Mouse (Mus musculus) CH12.LX (cell line): ENCODE results near the gene Birc2. TPM values are rescaled to one million over a fixed set of nuclear protein-coding genes. Genes with fewer than 3 reads are reported as not detected.

ENCODE experiments used
- DNase-seq: peaks from one replicate; pipeline ENCODE4 v3.0.0-alpha.2; 2013; ENCODE audit errors: extremely low read depth
- H3K27ac ChIP-seq: 2 replicates; pipeline ENCODE4 v1.5.1; 2012; ENCODE audit warnings: low read depth, mild to moderate bottlenecking, control low read depth, moderate library complexity; ENCODE audit not compliant: insufficient read depth
- H3K27me3 ChIP-seq: replicated peaks from 2 replicates; pipeline ENCODE3; 2012; ENCODE audit warnings: inconsistent platforms
- H3K36me3 ChIP-seq, 2 experiments: replicated peaks in 1 of 2; 2 replicates each; pipeline versions ENCODE3 to v1.6.1; 2012; ENCODE audit warnings: inconsistent platforms in 1 of 2, low read length in 1 of 2, mild to moderate bottlenecking in 1 of 2, mixed read lengths in 1 of 2, moderate library complexity in 1 of 2; ENCODE audit not compliant: control insufficient read depth in 1 of 2, insufficient read depth in 1 of 2
- H3K4me1 ChIP-seq, 2 experiments: 2 replicates each; pipeline ENCODE4 v1.6.1; 2012; ENCODE audit warnings: inconsistent platforms in 1 of 2, moderate library complexity in 1 of 2; ENCODE audit not compliant: insufficient read depth in 2 of 2, control insufficient read depth in 1 of 2
- H3K4me2 ChIP-seq: 2 replicates; pipeline ENCODE4 v1.6.1; 2012; ENCODE audit warnings: low read depth, mild to moderate bottlenecking, control low read depth; ENCODE audit not compliant: poor library complexity, insufficient read depth, severe bottlenecking
- H3K4me3 ChIP-seq, 3 experiments: fragments of 150-350 bp in 1 of 3; sonication (generic) in 1 of 3; replicated peaks in 1 of 3; 2 replicates each; pipeline versions ENCODE3 to v1.5.1; 2011 to 2012; ENCODE audit warnings: low read depth in 2 of 3, low read length in 2 of 3, mild to moderate bottlenecking in 2 of 3, moderate library complexity in 2 of 3, control low read depth in 1 of 3, improper control_type of control experiment in 1 of 3, inconsistent platforms in 1 of 3, mixed read lengths in 1 of 3; ENCODE audit not compliant: poor library complexity in 1 of 3
- H3K79me2 ChIP-seq: replicated peaks from 2 replicates; pipeline ENCODE4 v1.6.1; 2012; ENCODE audit warnings: mild to moderate bottlenecking, moderate library complexity; ENCODE audit not compliant: control insufficient read depth, poor library complexity, insufficient read depth, severe bottlenecking; ENCODE audit errors: extremely low read depth
- H3K9ac ChIP-seq: 2 replicates; pipeline ENCODE4 v1.6.1; 2012; ENCODE audit warnings: low read depth, mild to moderate bottlenecking, control low read depth, moderate library complexity; ENCODE audit not compliant: insufficient read depth
- H3K9me3 ChIP-seq: replicated peaks from 2 replicates; pipeline ENCODE3; 2012; ENCODE audit warnings: low read length, inconsistent platforms, mixed read lengths
- CHD1 ChIP-seq: IDR thresholded peaks from 2 replicates; pipeline ENCODE4 v1.6.1; 2012; ENCODE audit warnings: low read depth, low read length, improper control_type of control experiment, inconsistent platforms
- CTCF ChIP-seq, 2 experiments: IDR thresholded peaks in 1 of 2; conservative IDR thresholded peaks in 1 of 2; 2 replicates each; pipeline ENCODE4 v1.5.1; 2011 to 2012; ENCODE audit warnings: low read depth in 2 of 2, low read length in 2 of 2, improper control_type of control experiment in 1 of 2, inconsistent platforms in 1 of 2, mild to moderate bottlenecking in 1 of 2, moderate library complexity in 1 of 2
- E2F4 ChIP-seq: IDR thresholded peaks from 2 replicates; pipeline ENCODE4 v1.6.1; 2011; ENCODE audit warnings: low read depth, low read length, improper control_type of control experiment; ENCODE audit not compliant: insufficient replicate concordance
- GABPA ChIP-seq: IDR thresholded peaks from 2 replicates; pipeline ENCODE4 v1.6.1; 2012; ENCODE audit warnings: low read depth, low read length, improper control_type of control experiment, inconsistent platforms; ENCODE audit not compliant: insufficient replicate concordance
- HCFC1 ChIP-seq: IDR thresholded peaks from 2 replicates; pipeline ENCODE4 v1.6.1; 2012; ENCODE audit warnings: low read depth, mild to moderate bottlenecking, inconsistent platforms, low read length, improper control_type of control experiment
- IRF4 ChIP-seq: IDR thresholded peaks from 2 replicates; pipeline ENCODE4 v1.6.1; 2014; ENCODE audit warnings: low read depth, mild to moderate bottlenecking, inconsistent platforms, low read length, improper control_type of control experiment
- JUND ChIP-seq: conservative IDR thresholded peaks from 2 replicates; pipeline ENCODE4 v1.6.1; 2011; ENCODE audit warnings: low read depth, low read length, improper control_type of control experiment
- MAFK ChIP-seq: IDR thresholded peaks from 2 replicates; pipeline ENCODE4 v1.6.1; 2011; ENCODE audit warnings: low read length, improper control_type of control experiment; ENCODE audit not compliant: insufficient replicate concordance
- MAX ChIP-seq: IDR thresholded peaks from 2 replicates; pipeline ENCODE4 v1.6.1; 2011; ENCODE audit warnings: low read length, improper control_type of control experiment
- MAZ ChIP-seq: IDR thresholded peaks from 2 replicates; pipeline ENCODE4 v1.6.1; 2012; ENCODE audit warnings: low read depth, mild to moderate bottlenecking, inconsistent platforms, low read length, improper control_type of control experiment, moderate library complexity
- MXI1 ChIP-seq: IDR thresholded peaks from 2 replicates; pipeline ENCODE4 v1.6.1; 2011; ENCODE audit warnings: mild to moderate bottlenecking, low read depth, low read length, improper control_type of control experiment
- MYC ChIP-seq: IDR thresholded peaks from 2 replicates; pipeline ENCODE4 v1.6.1; 2011; ENCODE audit warnings: low read depth, mild to moderate bottlenecking, improper control_type of control experiment, low read length
- NELFE ChIP-seq: IDR thresholded peaks from 2 replicates; pipeline ENCODE4 v1.6.1; 2011; ENCODE audit warnings: low read depth, low read length, improper control_type of control experiment
- NRF1 ChIP-seq: IDR thresholded peaks from 2 replicates; pipeline ENCODE4 v1.6.1; 2014; ENCODE audit warnings: low read depth, mild to moderate bottlenecking, inconsistent platforms, low read length, improper control_type of control experiment, moderate library complexity
- PAX5 ChIP-seq: IDR thresholded peaks from 2 replicates; pipeline ENCODE4 v1.6.1; 2012; ENCODE audit warnings: low read length, inconsistent platforms, mixed read lengths
- POLR2AphosphoS2 ChIP-seq: IDR thresholded peaks from 2 replicates; pipeline ENCODE4 v1.6.1; 2011; ENCODE audit warnings: low read depth, low read length, improper control_type of control experiment
- SIN3A ChIP-seq: IDR thresholded peaks from 2 replicates; pipeline ENCODE4 v1.6.1; 2012; ENCODE audit warnings: low read length, improper control_type of control experiment, inconsistent platforms
- TBP ChIP-seq: conservative IDR thresholded peaks from 2 replicates; pipeline ENCODE4 v1.6.1; 2011; ENCODE audit warnings: low read depth, low read length, improper control_type of control experiment
- UBTF ChIP-seq: IDR thresholded peaks from 2 replicates; pipeline ENCODE4 v1.6.1; 2012; ENCODE audit warnings: low read depth, mild to moderate bottlenecking, inconsistent platforms, low read length, improper control_type of control experiment, moderate library complexity
- USF2 ChIP-seq: conservative IDR thresholded peaks from 2 replicates; pipeline ENCODE4 v1.6.1; 2011; ENCODE audit warnings: low read depth, low read length, improper control_type of control experiment
- ZMIZ1 ChIP-seq: IDR thresholded peaks from 2 replicates; pipeline ENCODE4 v1.6.1; 2012; ENCODE audit warnings: low read depth, mild to moderate bottlenecking, inconsistent platforms, low read length, improper control_type of control experiment
- ZNF384 ChIP-seq: IDR thresholded peaks from 2 replicates; pipeline ENCODE4 v1.6.1; 2012; ENCODE audit warnings: low read depth, low read length, improper control_type of control experiment, inconsistent platforms
- dilution Hi-C: fragments of 300-500 bp; cut with MboI; formaldehyde crosslinking; loops from 2 replicates; pipeline ENCODE4 v1.14.3; 2020; ENCODE audit warnings: low sequenced_read_pairs; ENCODE audit not compliant: extremely low pct_unique_long_range_greater_than_20kb, extremely low pct_ligation_motif_present
- in situ Hi-C: fragments of 300-500 bp; cut with MboI; formaldehyde crosslinking; loops from 3 replicates; pipeline ENCODE4 v1.14.3; 2019; ENCODE audit warnings: low sequenced_read_pairs, low pct_ligation_motif_present, low pct_unique_long_range_greater_than_20kb, mixed read lengths
- polyA plus RNA-seq: library from polyadenylated mRNA; unstranded; fragments of >175 nt; gene quantifications from 2 replicates; pipeline ENCODE4 v1.2.1, GENCODE M21; 2012; ENCODE audit warnings: low read depth; ENCODE audit not compliant: insufficient read length
- total RNA-seq, 2 experiments: library from RNA; depleted of rRNA; stranded (reverse); fragments of 300-350 nt in 1 of 2; fragments of >200 nt in 1 of 2; gene quantifications; 2 replicates each; pipeline ENCODE4 v1.2.3; 2012 to 2014

Birc2 gene
- total and polyA plus RNA-seq, 3 experiments, result 43.4 to 134 (median 94.7) TPM

- no peak for TF ChIP-seq ZMIZ1
- TF ChIP-seq JUND, result no peak
- no peak for TF ChIP-seq NELFE
- no peak for TF ChIP-seq NRF1
- TF ChIP-seq SIN3A, result no peak
- TF ChIP-seq TBP, result no peak
- TF ChIP-seq GABPA, result no peak
- TF ChIP-seq MAFK, result no peak
- no peak for TF ChIP-seq HCFC1
- no peak for TF ChIP-seq CHD1
- no peak for TF ChIP-seq CTCF (conservative IDR thresholded peaks at IDR 0.05 in 1 of 2, IDR thresholded peaks at IDR 0.05 in 1 of 2; ENCODE audit: low read depth in 2 of 2, low read length in 2 of 2)
- TF ChIP-seq MYC, result no peak
- no peak for TF ChIP-seq USF2
- TF ChIP-seq MXI1, result no peak
- TF ChIP-seq IRF4, result no peak
- no peak for TF ChIP-seq UBTF
- TF ChIP-seq MAX, result no peak
- H3K9ac ChIP-seq, result no peak overlapping the region
- no peaks in the 10 kb centered on the region for H3K27me3 ChIP-seq
- peaks cover 0 to 25% of the 10 kb centered on the region in 2 experiments; a peak in 2 of 4 replicates for H3K4me1 ChIP-seq
- dilution Hi-C loops (no loop called here), in situ Hi-C loops (no loop called here)
- H3K79me2 ChIP-seq, result no peaks in the 10 kb centered on the region; the same call in 1 of the 2 replicates
- no peak for DNase-seq
- H3K4me2 ChIP-seq, result no peak overlapping the region
- H3K36me3 ChIP-seq, result peaks cover 43 to 49% of the 10 kb centered on the region in 2 experiments
- H3K9me3 ChIP-seq, result peaks cover 3% of the 10 kb centered on the region
- H3K4me3 ChIP-seq, result no peak overlapping the region
- no peak overlapping the region for H3K27ac ChIP-seq
Measured at GRCm38 (mm10) chr9:7848191-7848590, 11.3 kb upstream of the Birc2 start.

- DNase-seq, result no peak
- Histone ChIP-seq H3K79me2 (no peaks in the 10 kb centered on the region; the same call in 1 of the 2 replicates), H3K9ac (no peak overlapping the region), H3K27me3 (no peaks in the 10 kb centered on the region), H3K4me3 (no peak overlapping the region), H3K4me2 (no peak overlapping the region), H3K9me3 (no peaks in the 10 kb centered on the region), H3K27ac (no peak overlapping the region), H3K4me1 (peaks cover 0 to 34% of the 10 kb centered on the region in 2 experiments; a peak in 2 of 4 replicates), H3K36me3 (peaks cover 31 to 35% of the 10 kb centered on the region in 2 experiments)
- no peak for TF ChIP-seq PAX5
- no peak for TF ChIP-seq JUND
- TF ChIP-seq MAZ, result no peak
- no peak for TF ChIP-seq E2F4
- no peak for TF ChIP-seq ZNF384
- TF ChIP-seq POLR2AphosphoS2, result peak; percentile 83; the same call in 1 of the 2 replicates
- TF ChIP-seq CTCF (conservative IDR thresholded peaks at IDR 0.05 in 1 of 2, IDR thresholded peaks at IDR 0.05 in 1 of 2; ENCODE audit: low read depth in 2 of 2, low read length in 2 of 2), result no peak
- no peak for TF ChIP-seq HCFC1
- dilution Hi-C loops, result no loop called here
- in situ Hi-C loops, result no loop called here
Measured at GRCm38 (mm10) chr9:7846667-7847199, 9.9 kb upstream of the Birc2 start.
